Mouse (Mus musculus) forebrain, postnatal 0 days (tissue): Measurements from ENCODE around the gene Tns3. TPM values are rescaled to one million over a fixed set of nuclear protein-coding genes. Genes with fewer than 3 reads are reported as not detected.

ENCODE experiments used
- ATAC-seq: fragments of 200-750 bp; cut with Nextera tagmentation; 2 replicates; pipeline ENCODE4 v1.8.0; 2017; ENCODE audit warnings: mild to moderate bottlenecking, moderate library complexity
- DNase-seq: peaks from one replicate; pipeline ENCODE4 v3.0.0-alpha.2; 2015
- H3K27ac ChIP-seq: fragments of 300-500 bp; sonication (generic); 2 replicates; pipeline ENCODE4 v1.5.1; 2014; ENCODE audit warnings: low read depth, mild to moderate bottlenecking, antibody characterized with exemption, low read length, moderate library complexity, mixed read lengths
- H3K27me3 ChIP-seq: fragments of 300-500 bp; sonication (generic); 2 replicates; pipeline ENCODE4 v1.6.1; 2014; ENCODE audit warnings: mild to moderate bottlenecking, low read length, mixed read lengths; ENCODE audit not compliant: insufficient read depth
- H3K36me3 ChIP-seq: fragments of 300-500 bp; sonication (generic); 2 replicates; pipeline ENCODE4 v1.6.1; 2014; ENCODE audit warnings: mild to moderate bottlenecking, moderate library complexity; ENCODE audit not compliant: insufficient read depth
- H3K4me1 ChIP-seq: fragments of 300-500 bp; sonication (generic); 2 replicates; pipeline ENCODE4 v1.6.1; 2014; ENCODE audit warnings: antibody characterized with exemption; ENCODE audit not compliant: insufficient read depth
- H3K4me2 ChIP-seq: fragments of 300-500 bp; sonication (generic); 2 replicates; pipeline ENCODE4 v1.6.1; 2014; ENCODE audit warnings: low read depth, mild to moderate bottlenecking, moderate library complexity
- H3K4me3 ChIP-seq: fragments of 300-500 bp; sonication (generic); 2 replicates; pipeline ENCODE4 v1.5.1; 2014; ENCODE audit warnings: low read depth, low read length, mixed read lengths
- H3K9ac ChIP-seq: fragments of 300-500 bp; sonication (generic); 2 replicates; pipeline ENCODE4 v1.6.1; 2014; ENCODE audit warnings: mild to moderate bottlenecking
- H3K9me3 ChIP-seq: fragments of 300-500 bp; sonication (generic); 2 replicates; pipeline ENCODE4 v1.6.1; 2016; ENCODE audit warnings: low read length
- CTCF ChIP-seq: sonication (generic); IDR thresholded peaks from 2 replicates; pipeline ENCODE4 v1.5.1; 2016; ENCODE audit warnings: antibody characterized with exemption, control low read depth, low read depth
- WGBS: fragments of 180-500 bp; shearing (Covaris S2); extraction: QIAGEN DNeasy Blood & Tissue Kit; methylation state at CpG from one replicate; pipeline ENCODE4 v1.1.7; 2014; 5-methylcytosine and 5-hydroxymethylcytosine counted together
- polyA plus RNA-seq: library from polyadenylated mRNA; unstranded; fragments of >200 nt; fragmentation: Nextera tagmentation; extraction: Ambion mirVana; gene quantifications from 2 replicates; pipeline ENCODE4 v1.2.1, GENCODE M21; 2015
- total RNA-seq: library from RNA; depleted of rRNA; stranded (reverse); fragments of >200 nt; gene quantifications from 2 replicates; pipeline ENCODE4 v1.2.3, GENCODE M21; 2014

The Tns3 gene
- total and polyA plus RNA-seq, 2 experiments from 2014 or later: 6.2 to 26.5 TPM

DNA sequence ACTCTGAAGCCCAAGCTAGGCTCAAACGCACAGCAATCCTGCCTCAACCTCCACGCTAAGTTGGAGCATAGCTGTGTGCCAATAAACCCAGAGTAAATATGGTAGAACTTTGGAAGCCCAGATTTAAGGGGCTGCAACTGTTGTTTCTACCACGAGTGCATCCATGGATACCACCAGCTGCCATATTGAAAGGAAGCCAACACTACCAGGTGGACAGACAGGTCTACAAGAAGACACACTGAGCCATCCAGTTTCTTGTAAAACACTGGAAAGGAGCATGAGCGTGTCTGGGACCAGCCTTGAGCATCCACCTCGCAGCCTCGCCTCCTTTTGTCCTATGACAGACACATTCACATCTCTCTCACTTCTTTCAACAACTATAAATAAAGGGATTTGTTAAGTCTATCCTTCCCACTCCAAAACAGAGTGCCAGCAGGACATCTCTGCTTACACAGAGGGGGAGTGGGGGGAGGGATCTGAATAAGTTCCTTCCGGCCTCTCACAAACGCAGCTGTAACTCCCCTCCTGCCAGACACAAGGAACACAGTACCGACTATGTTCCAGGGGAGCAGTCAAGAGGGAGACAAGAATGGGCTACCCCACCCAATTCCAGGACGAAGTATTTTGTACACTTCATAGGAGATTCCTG, 77.2 kb downstream of the Tns3 start:
- WGBS: 33% methylated on average over 10 of the region's 10 CpGs
- H3K27ac ChIP-seq: no peak overlapping the region
- no peak overlapping the region for H3K4me3 ChIP-seq
- no peaks in the 10 kb centered on the region for H3K27me3 ChIP-seq
- H3K9me3 ChIP-seq: no peaks in the 10 kb centered on the region
- DNase-seq: peak; percentile 32
- TF ChIP-seq CTCF: no peak
- peak; percentile 65 for ATAC-seq
- H3K9ac ChIP-seq: no peak overlapping the region
- H3K4me2 ChIP-seq: no peak overlapping the region
- H3K36me3 ChIP-seq: no peaks in the 10 kb centered on the region
- H3K4me1 ChIP-seq: no peaks in the 10 kb centered on the region

DNA sequence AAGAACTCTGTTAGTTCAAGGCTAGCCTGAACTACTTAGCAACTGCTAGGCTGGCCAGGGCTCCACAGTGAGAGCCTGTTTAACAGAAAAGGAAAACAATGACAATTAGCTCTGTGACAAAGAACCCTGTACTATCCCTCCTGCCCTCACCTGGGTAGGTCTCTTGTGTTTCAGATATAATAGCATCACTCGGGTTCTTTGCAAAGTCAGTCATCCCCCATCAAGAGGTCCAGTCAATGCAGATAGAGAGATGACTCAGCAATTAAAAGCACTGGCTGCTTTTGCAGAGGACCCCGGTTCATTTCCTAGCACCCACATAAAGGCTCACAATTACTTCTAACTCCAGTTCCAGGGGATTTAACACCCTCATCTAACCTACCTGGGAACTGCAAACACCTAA, 78.0 kb downstream of the Tns3 start:
- Histone ChIP-seq H3K9me3 (no peaks in the 10 kb centered on the region), H3K4me1 (no peaks in the 10 kb centered on the region), H3K36me3 (no peaks in the 10 kb centered on the region), H3K9ac (no peak overlapping the region), H3K4me2 (no peak overlapping the region), H3K27ac (no peak overlapping the region), H3K27me3 (no peaks in the 10 kb centered on the region), H3K4me3 (no peak overlapping the region)
- 62% methylated on average over 2 of the region's 2 CpGs for WGBS
- no peak for TF ChIP-seq CTCF
- ATAC-seq (no peak), DNase-seq (no peak)

DNA sequence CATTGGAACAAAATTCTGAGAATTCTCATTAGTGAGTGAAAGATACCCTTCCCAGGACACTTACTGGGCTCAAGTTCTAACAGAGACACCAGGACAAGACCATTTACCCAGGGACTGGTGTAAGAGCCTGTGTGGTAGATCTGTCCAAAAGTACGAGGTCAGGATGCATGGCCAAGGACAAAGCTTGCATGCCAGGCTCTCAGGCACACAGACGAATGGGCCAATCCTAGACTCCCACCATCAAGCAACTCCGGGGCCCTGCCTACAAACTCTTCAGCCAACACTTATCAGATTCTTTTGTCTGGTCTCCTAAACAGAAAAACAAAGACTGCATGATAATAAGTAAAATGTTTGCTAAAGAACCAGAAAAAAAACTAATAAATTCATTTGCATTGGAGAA, 78.6 kb downstream of the Tns3 start:
- H3K27me3 ChIP-seq: no peaks in the 10 kb centered on the region
- WGBS: 37% methylated on average over 3 of the region's 3 CpGs
- H3K4me1 ChIP-seq: no peaks in the 10 kb centered on the region
- no peak for TF ChIP-seq CTCF
- H3K9me3 ChIP-seq: no peaks in the 10 kb centered on the region
- no peak overlapping the region for H3K4me3 ChIP-seq
- no peak for DNase-seq
- H3K9ac ChIP-seq: no peak overlapping the region
- H3K4me2 ChIP-seq: no peak overlapping the region
- H3K36me3 ChIP-seq: no peaks in the 10 kb centered on the region
- ATAC-seq: no peak
- H3K27ac ChIP-seq: no peak overlapping the region

DNA sequence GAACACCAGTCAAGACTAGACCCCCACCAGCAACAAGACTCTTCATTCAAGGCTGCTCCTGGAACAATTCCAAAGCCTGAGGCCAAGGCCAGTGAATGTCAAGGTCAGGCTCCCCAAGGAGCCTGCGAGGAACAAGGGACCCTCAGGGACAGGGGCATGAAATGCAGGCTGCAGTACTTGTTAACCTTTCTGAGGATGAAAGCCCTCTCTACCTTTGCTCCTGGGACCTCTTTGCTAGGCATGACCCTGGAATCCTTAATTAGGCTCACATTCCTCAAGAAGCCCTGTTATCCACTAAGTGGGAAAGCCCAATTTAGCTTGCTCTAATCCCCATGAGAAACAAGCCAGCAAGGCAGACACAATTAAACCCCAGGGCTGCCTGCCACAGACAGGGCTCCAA, 79.4 kb downstream of the Tns3 start:
- Histone ChIP-seq H3K4me1 (no peaks in the 10 kb centered on the region), H3K9ac (no peak overlapping the region), H3K4me2 (no peak overlapping the region), H3K27ac (no peak overlapping the region), H3K4me3 (no peak overlapping the region), H3K27me3 (no peaks in the 10 kb centered on the region), H3K9me3 (no peaks in the 10 kb centered on the region), H3K36me3 (no peaks in the 10 kb centered on the region)
- 17% methylated on average over 1 of the region's 1 CpGs for WGBS
- no peak for DNase-seq
- no peak for TF ChIP-seq CTCF
- no peak for ATAC-seq

DNA sequence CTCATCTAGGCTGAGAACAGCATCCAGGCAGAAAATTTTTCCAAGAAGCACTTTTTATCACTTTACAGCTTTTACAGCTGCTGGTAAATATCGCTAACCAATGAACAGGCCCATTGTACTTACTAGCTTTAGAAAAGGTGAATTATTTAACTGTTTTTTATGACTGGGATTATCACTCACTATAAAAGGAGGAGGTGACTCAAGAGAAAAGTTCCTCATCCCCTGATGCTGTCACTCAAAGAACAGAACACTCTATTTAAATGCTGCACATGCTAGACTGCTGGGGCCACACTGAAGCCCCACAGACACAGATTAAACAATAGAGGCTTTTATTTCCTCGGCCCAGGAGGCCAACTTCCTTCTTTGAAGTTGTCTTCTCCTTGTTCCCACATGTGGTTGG, 80.0 kb downstream of the Tns3 start:
- Histone ChIP-seq H3K9me3 (no peaks in the 10 kb centered on the region), H3K9ac (no peak overlapping the region), H3K4me3 (no peak overlapping the region), H3K27me3 (no peaks in the 10 kb centered on the region), H3K4me2 (no peak overlapping the region), H3K36me3 (no peaks in the 10 kb centered on the region), H3K27ac (no peak overlapping the region), H3K4me1 (no peaks in the 10 kb centered on the region)
- TF ChIP-seq CTCF: no peak
- ATAC-seq (no peak), DNase-seq (no peak)
- 47% methylated on average over 2 of the region's 2 CpGs for WGBS

DNA sequence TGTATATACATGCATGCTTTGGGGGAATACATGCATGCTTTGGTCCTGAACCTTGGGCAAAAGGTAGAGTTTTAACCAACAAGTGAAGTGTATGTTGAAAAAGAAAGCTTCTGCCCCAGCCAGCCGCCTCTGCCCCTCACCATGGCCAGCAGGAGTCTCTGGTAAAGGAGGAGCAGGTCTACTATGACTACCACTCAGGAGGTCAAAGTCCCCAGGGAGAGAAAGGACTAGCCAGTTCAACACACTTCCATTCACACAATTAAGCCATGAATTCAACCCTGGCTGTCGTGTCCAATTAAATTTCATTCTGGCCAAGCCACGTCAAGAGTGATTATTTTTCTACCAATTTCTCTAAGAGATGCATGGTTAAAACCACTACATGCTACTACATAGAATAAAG, 81.2 kb downstream of the Tns3 start:
- Histone ChIP-seq H3K27me3 (no peaks in the 10 kb centered on the region), H3K9ac (no peak overlapping the region), H3K36me3 (no peaks in the 10 kb centered on the region), H3K4me2 (no peak overlapping the region), H3K9me3 (no peaks in the 10 kb centered on the region), H3K4me3 (no peak overlapping the region), H3K27ac (no peak overlapping the region), H3K4me1 (no peaks in the 10 kb centered on the region)
- 83% methylated on average over 3 of the region's 3 CpGs for WGBS
- DNase-seq (no peak), ATAC-seq (no peak)
- no peak for TF ChIP-seq CTCF

DNA sequence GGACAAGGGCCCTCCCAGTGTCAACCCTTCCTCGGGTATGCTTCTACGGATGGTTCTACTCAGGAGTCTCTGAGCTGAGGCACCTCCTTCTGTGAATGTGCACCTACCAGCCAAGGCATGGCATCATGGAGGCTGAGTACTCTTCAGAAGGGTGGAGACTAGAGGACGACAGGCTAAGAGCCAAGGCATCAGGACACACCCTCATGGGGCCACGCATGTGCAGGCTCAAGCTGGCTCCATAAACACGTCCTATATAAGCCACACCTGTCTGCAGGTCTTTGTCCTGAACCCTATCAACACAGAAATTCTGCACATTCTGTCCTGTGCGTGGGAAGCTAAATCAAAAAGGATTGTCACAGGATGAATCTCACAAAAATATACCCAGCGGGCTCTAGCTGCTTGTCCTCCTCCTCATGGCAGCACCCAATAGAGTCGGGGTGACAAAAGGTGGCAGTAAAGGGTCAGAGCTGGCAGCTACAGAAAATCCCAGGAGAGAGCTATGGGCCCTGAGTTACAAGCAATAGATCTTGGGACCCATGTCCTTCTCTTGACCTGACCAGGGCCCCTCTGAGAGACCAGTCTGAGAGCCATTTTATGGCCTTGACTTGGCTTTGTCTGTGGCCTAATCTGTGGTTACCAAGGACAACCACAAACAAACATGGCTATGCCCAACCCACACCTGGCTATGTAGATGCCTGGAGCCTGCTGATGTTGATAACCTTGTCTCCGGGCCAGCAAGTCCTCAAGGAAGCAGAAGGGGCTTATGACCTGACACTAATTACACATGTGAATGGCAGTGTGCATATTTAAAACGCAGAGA, 82.0 kb downstream of the Tns3 start:
- Histone ChIP-seq H3K4me1 (no peaks in the 10 kb centered on the region), H3K36me3 (no peaks in the 10 kb centered on the region), H3K9me3 (no peaks in the 10 kb centered on the region), H3K27me3 (no peaks in the 10 kb centered on the region), H3K27ac (no peak overlapping the region), H3K4me2 (no peak overlapping the region), H3K9ac (no peak overlapping the region), H3K4me3 (no peak overlapping the region)
- TF ChIP-seq CTCF: no peak
- ATAC-seq: no peak
- WGBS: 86% methylated on average over 10 of the region's 10 CpGs
- no peak for DNase-seq
